Mouse (Mus musculus): ENCODE data around the gene Zbtb5. TPM values are rescaled to one million over a fixed set of nuclear protein-coding genes. Genes with fewer than 3 reads are reported as not detected.
A peak's percentile ranks its signal among the peaks of the same experiment; 100 is the strongest.

The Zbtb5 gene
- polyA plus RNA-seq, 1 experiment from 2014 or later: 41.7 TPM

GRCm38 (mm10) chr4:45036048-45036447 is 23.8 kb upstream of the Zbtb5 start:
- Histone ChIP-seq H3K36me3 (peaks cover 48% of the 10 kb centered on the region), H3K27ac (replicated peaks) (no peak overlapping the region), H3K4me2 (no peak overlapping the region), H3K27me3 (no peaks in the 10 kb centered on the region), H3K9me3 (no peaks in the 10 kb centered on the region), H3K4me3 (no peak overlapping the region), H3K4me1 (replicated peaks) (no peaks in the 10 kb centered on the region), H3K9ac (no peak overlapping the region)
- no peak for ATAC-seq (ENCODE audit: low FRiP score, low read depth)
- WGBS: 93% methylated on average over 10 of the region's 10 CpGs

- Histone ChIP-seq H3K9me3 (no peaks in the 10 kb centered on the region), H3K27ac (replicated peaks) (no peak overlapping the region), H3K4me2 (no peak overlapping the region), H3K9ac (no peak overlapping the region), H3K4me1 (replicated peaks) (no peaks in the 10 kb centered on the region), H3K36me3 (peaks cover 43% of the 10 kb centered on the region), H3K4me3 (no peak overlapping the region), H3K27me3 (no peaks in the 10 kb centered on the region)
- no peak for ATAC-seq (ENCODE audit: low FRiP score, low read depth)
- 84% methylated on average over 16 of the region's 16 CpGs for WGBS
Measured at GRCm38 (mm10) chr4:45034693-45035628, 22.7 kb upstream of the Zbtb5 start.

GRCm38 (mm10) chr4:45032586-45032985 is 20.4 kb upstream of the Zbtb5 start:
- Histone ChIP-seq H3K9me3 (no peaks in the 10 kb centered on the region), H3K4me1 (replicated peaks) (no peaks in the 10 kb centered on the region), H3K36me3 (peaks cover 40% of the 10 kb centered on the region), H3K27me3 (no peaks in the 10 kb centered on the region), H3K9ac (no peak overlapping the region), H3K4me2 (no peak overlapping the region), H3K27ac (replicated peaks) (no peak overlapping the region), H3K4me3 (no peak overlapping the region)
- WGBS: 91% methylated on average over 9 of the region's 9 CpGs
- no peak for ATAC-seq (ENCODE audit: low FRiP score, low read depth)

- Histone ChIP-seq H3K27ac (replicated peaks) (no peak overlapping the region), H3K4me3 (no peak overlapping the region), H3K9ac (no peak overlapping the region), H3K9me3 (no peaks in the 10 kb centered on the region), H3K4me2 (no peak overlapping the region), H3K36me3 (peaks cover 17% of the 10 kb centered on the region), H3K27me3 (no peaks in the 10 kb centered on the region), H3K4me1 (replicated peaks) (no peaks in the 10 kb centered on the region)
- ATAC-seq (ENCODE audit: low FRiP score, low read depth): no peak
- 78% methylated on average over 4 of the region's 4 CpGs for WGBS
Measured at GRCm38 (mm10) chr4:45026459-45026858, 14.2 kb upstream of the Zbtb5 start.

GRCm38 (mm10) chr4:45019009-45019408 is 6.8 kb upstream of the Zbtb5 start:
- WGBS: 2% methylated on average over 14 of the region's 14 CpGs
- no peaks in the 10 kb centered on the region for H3K27me3 ChIP-seq
- peaks cover 21% of the 10 kb centered on the region for H3K4me1 ChIP-seq (replicated peaks)
- H3K27ac ChIP-seq (replicated peaks): 0 out of 2 replicates have a peak overlapping the region, but pooled peaks have one; percentile 43
- no peaks in the 10 kb centered on the region for H3K9me3 ChIP-seq
- peak overlapping the region; percentile 64 for H3K9ac ChIP-seq
- peaks cover 4% of the 10 kb centered on the region; the same call in 1 of the 2 replicates for H3K36me3 ChIP-seq
- ATAC-seq (ENCODE audit: low FRiP score, low read depth): peak; percentile 36
- H3K4me2 ChIP-seq: peak overlapping the region; percentile 94
- peak overlapping the region; percentile 77 for H3K4me3 ChIP-seq

- H3K36me3 ChIP-seq: no peaks in the 10 kb centered on the region
- peak within 1 kb of the TSS; percentile 77 for H3K4me3 ChIP-seq
- peak; percentile 88 for ATAC-seq (ENCODE audit: low FRiP score, low read depth)
- H3K9ac ChIP-seq: peak within 1 kb of the TSS; percentile 64
- peak within 1 kb of the TSS; percentile 94 for H3K4me2 ChIP-seq
- no peaks in the 10 kb centered on the region for H3K27me3 ChIP-seq
- under 1% methylated on average over 29 of the region's 29 CpGs for WGBS
- H3K4me1 ChIP-seq (replicated peaks): peaks cover 23% of the 10 kb centered on the region
- no peaks in the 10 kb centered on the region for H3K9me3 ChIP-seq
- peak within 1 kb of the TSS; percentile 43; the same call in 1 of the 2 replicates for H3K27ac ChIP-seq (replicated peaks)
Measured at GRCm38 (mm10) chr4:45018452-45018980, 6.3 kb upstream of the Zbtb5 start, which contains the start of gene Polr1e. Gene Polr1e (plus strand): TSS chr4:45018583.

GRCm38 (mm10) chr4:45015615-45016014 is 3.4 kb upstream of the Zbtb5 start:
- ATAC-seq (ENCODE audit: low FRiP score, low read depth): no peak
- no peak overlapping the region for H3K9ac ChIP-seq

GRCm38 (mm10) chr4:45013537-45013936 is 1.3 kb upstream of the Zbtb5 start:
- WGBS: 5% methylated on average over 2 of the region's 2 CpGs
- ATAC-seq (ENCODE audit: low FRiP score, low read depth): no peak
- Histone ChIP-seq H3K9ac (peak overlapping the region; percentile 68; the same call in 1 of the 2 replicates), H3K36me3 (no peaks in the 10 kb centered on the region), H3K4me2 (peak overlapping the region; percentile 75), H3K27me3 (no peaks in the 10 kb centered on the region), H3K4me3 (peak overlapping the region; percentile 64), H3K27ac (replicated peaks) (peak overlapping the region; percentile 85; the same call in 1 of the 2 replicates), H3K4me1 (replicated peaks) (peaks cover 26% of the 10 kb centered on the region), H3K9me3 (no peaks in the 10 kb centered on the region)

More at GRCm38 (mm10) chr4:45015615-45016014, 3.4 kb upstream of the Zbtb5 start:
- Histone ChIP-seq H3K4me3 (no peak overlapping the region), H3K9me3 (no peaks in the 10 kb centered on the region), H3K4me1 (replicated peaks) (peaks cover 32% of the 10 kb centered on the region), H3K36me3 (no peaks in the 10 kb centered on the region), H3K27me3 (no peaks in the 10 kb centered on the region), H3K27ac (replicated peaks) (no peak overlapping the region), H3K4me2 (no peak overlapping the region)
- 10% methylated on average over 3 of the region's 3 CpGs for WGBS

GRCm38 (mm10) chr4:45013031-45013431 is 819 bp upstream of the Zbtb5 start:
- no peak for ATAC-seq (ENCODE audit: low FRiP score, low read depth)
- Histone ChIP-seq H3K9me3 (no peaks in the 10 kb centered on the region), H3K4me2 (peak overlapping the region; percentile 75), H3K4me1 (replicated peaks) (peaks cover 26% of the 10 kb centered on the region), H3K27ac (replicated peaks) (peak overlapping the region; percentile 85), H3K9ac (peak overlapping the region; percentile 68), H3K36me3 (no peaks in the 10 kb centered on the region), H3K27me3 (no peaks in the 10 kb centered on the region), H3K4me3 (peak overlapping the region; percentile 64)
- WGBS: 1% methylated on average over 13 of the region's 13 CpGs

GRCm38 (mm10) chr4:45011581-45012104 is 569 bp downstream of the Zbtb5 start:
- H3K9me3 ChIP-seq: no peaks in the 10 kb centered on the region
- no peaks in the 10 kb centered on the region for H3K27me3 ChIP-seq
- H3K9ac ChIP-seq: peak overlapping the region; percentile 83
- H3K36me3 ChIP-seq: no peaks in the 10 kb centered on the region
- H3K4me1 ChIP-seq (replicated peaks): peaks cover 26% of the 10 kb centered on the region
- WGBS: under 1% methylated on average over 31 of the region's 31 CpGs
- ATAC-seq (ENCODE audit: low FRiP score, low read depth): peak; percentile 73
- H3K27ac ChIP-seq (replicated peaks): peak overlapping the region; percentile 97
- peak overlapping the region; percentile 64 for H3K4me3 ChIP-seq
- peak overlapping the region; percentile 75 for H3K4me2 ChIP-seq

- Histone ChIP-seq H3K4me3 (peak overlapping the region; percentile 64), H3K27me3 (no peaks in the 10 kb centered on the region), H3K4me1 (replicated peaks) (peaks cover 29% of the 10 kb centered on the region), H3K4me2 (peak overlapping the region; percentile 75), H3K27ac (replicated peaks) (peak overlapping the region; percentile 97), H3K9me3 (no peaks in the 10 kb centered on the region), H3K9ac (peak overlapping the region; percentile 83), H3K36me3 (no peaks in the 10 kb centered on the region)
- 14% methylated on average over 11 of the region's 11 CpGs for WGBS
- ATAC-seq (ENCODE audit: low FRiP score, low read depth): no peak
Measured at GRCm38 (mm10) chr4:45010806-45011415, 1.3 kb downstream of the Zbtb5 start.

All from hindbrain, embryonic 15.5 days (tissue).